In the genomic region with DNA sequence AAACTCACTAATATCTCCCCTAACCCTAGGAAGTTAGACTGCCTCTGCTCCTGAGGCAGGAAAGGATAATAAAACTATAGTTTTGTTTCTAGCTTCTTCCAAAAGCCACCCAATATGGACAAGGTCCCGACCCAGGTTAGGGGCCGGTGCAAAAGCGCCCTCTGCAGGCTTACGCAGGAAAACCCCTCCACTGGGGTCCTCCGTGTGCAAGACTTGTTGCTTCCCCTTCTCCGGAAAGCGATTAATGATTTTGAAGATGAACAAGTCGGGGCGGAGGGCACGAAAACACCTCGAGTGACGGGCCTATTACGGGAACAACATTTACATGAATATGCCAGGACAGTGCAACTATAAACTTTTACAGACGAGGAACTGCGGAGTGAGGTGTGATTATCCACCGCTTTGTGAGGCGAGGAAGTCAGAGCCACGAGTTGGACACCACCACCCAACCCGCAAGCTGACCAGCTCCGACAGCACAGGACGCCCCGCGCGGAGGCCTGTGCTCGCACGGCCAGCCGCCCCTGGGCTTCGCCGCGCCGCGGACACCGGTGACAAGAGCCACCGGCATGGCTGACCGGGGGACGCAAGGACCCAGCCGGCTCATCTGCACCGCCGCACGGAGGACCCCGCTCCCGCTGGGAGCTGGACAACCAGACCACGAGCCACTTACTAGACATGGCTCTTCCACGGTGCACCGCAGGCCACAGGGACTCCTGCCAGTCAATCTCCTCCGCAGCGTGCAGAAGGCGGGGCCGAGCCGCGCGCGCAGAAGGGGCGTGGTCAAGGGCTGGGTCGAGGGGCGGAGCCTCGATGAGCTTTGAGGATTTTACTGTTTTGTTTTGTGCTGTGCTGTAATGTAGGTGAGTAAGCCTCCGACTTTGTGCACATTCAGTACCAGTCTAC, we compare ENCODE assay signal across 8 mouse cellular contexts. TPM values are rescaled to one million over a fixed set of nuclear protein-coding genes. Genes with fewer than 3 reads are reported as not detected.
DNase-seq lines count a peak whose midpoint lies in the region; ATAC-seq and TF ChIP-seq lines count a peak whose summit lies in the region.

Gene Nit2, minus strand, starts transcription at position 731 of the 903 bp plus-strand sequence.

- peak; percentile 72 for TF ChIP-seq CTCF in ES-Bruce4 (IDR thresholded peaks at IDR 0.05; ENCODE audit: low read depth, low read length)

- intact Hi-C loops in heart, postnatal 14 days (cut with DNase I), result no loop called here

- peak within 1 kb of the TSS; percentile 81 for H3K4me2 ChIP-seq in forebrain, embryonic 14.5 days (ENCODE audit: low read length)
- peak within 1 kb of the TSS; percentile 82 for H3K4me2 ChIP-seq in neural tube, embryonic 15.5 days

- under 1% methylated on average over 58 of the region's 58 CpGs for WGBS in forebrain, embryonic 14.5 days
- WGBS in neural tube, embryonic 15.5 days, result under 1% methylated on average over 58 of the region's 58 CpGs

- DNase-seq in forebrain, embryonic 14.5 days (ENCODE audit: low spot score), result peak; percentile 92
- DNase-seq in heart, postnatal 14 days, result peak; percentile 96 to 98
- DNase-seq in layer of hippocampus, adult 11-12 months (ENCODE audit: low spot score), result peak; percentile 93
- DNase-seq in lung, adult 18-20 months, result peak; percentile 93 to 94
- peak; percentile 92 for DNase-seq in testis, postnatal 14 days (ENCODE audit: low spot score)

- ATAC-seq in cerebellum, adult (ENCODE audit: insufficient number of reproducible peaks, low FRiP score, low TSS enrichment), result peak; percentile 90
- ATAC-seq in forebrain, embryonic 14.5 days, result peak; percentile 97
- peak; percentile 99 for ATAC-seq in neural tube, embryonic 15.5 days (ENCODE audit: low FRiP score)

- peaks cover 18% of the 10 kb centered on the region for H3K36me3 ChIP-seq in ES-Bruce4 (ENCODE audit: control insufficient read depth, insufficient read depth, low read length, poor library complexity, severe bottlenecking)
- peaks cover 11% of the 10 kb centered on the region for H3K36me3 ChIP-seq in forebrain, embryonic 14.5 days (ENCODE audit: control insufficient read depth, insufficient read depth, low read length)
- peaks cover 21% of the 10 kb centered on the region for H3K36me3 ChIP-seq in neural tube, embryonic 15.5 days

- H3K9me3 ChIP-seq in ES-Bruce4 (replicated peaks; ENCODE audit: control insufficient read depth, insufficient read depth, low read length, poor library complexity, severe bottlenecking), result no peaks in the 10 kb centered on the region
- no peaks in the 10 kb centered on the region for H3K9me3 ChIP-seq in forebrain, embryonic 14.5 days (replicated peaks; ENCODE audit: control insufficient read depth, low read length)
- no peaks in the 10 kb centered on the region for H3K9me3 ChIP-seq in neural tube, embryonic 15.5 days (replicated peaks)

- TF ChIP-seq EP300 in ES-Bruce4 (IDR thresholded peaks at IDR 0.05; ENCODE audit: insufficient read depth, low read depth, low read length), result no peak

- H3K4me1 ChIP-seq in ES-Bruce4 (ENCODE audit: control insufficient read depth, insufficient read depth, low read length), result no peaks in the 10 kb centered on the region
- no peaks in the 10 kb centered on the region for H3K4me1 ChIP-seq in forebrain, embryonic 14.5 days (ENCODE audit: control insufficient read depth, insufficient read depth, low read length)
- H3K4me1 ChIP-seq in neural tube, embryonic 15.5 days, result peaks cover 15% of the 10 kb centered on the region

- peak within 1 kb of the TSS; percentile 72 for H3K9ac ChIP-seq in ES-Bruce4 (ENCODE audit: low read depth, poor library complexity, severe bottlenecking)
- H3K9ac ChIP-seq in forebrain, embryonic 14.5 days (ENCODE audit: low read length), result peak within 1 kb of the TSS; percentile 79
- peak within 1 kb of the TSS; percentile 63 for H3K9ac ChIP-seq in neural tube, embryonic 15.5 days (replicated peaks)

- H3K27ac ChIP-seq in ES-Bruce4 (ENCODE audit: insufficient read depth, low read length), result 0 out of 2 replicates have a peak within 1 kb of the TSS, but pooled peaks have one; percentile 25
- H3K27ac ChIP-seq in forebrain, embryonic 14.5 days (ENCODE audit: low read depth, low read length), result peak within 1 kb of the TSS; percentile 72
- peak within 1 kb of the TSS; percentile 84 for H3K27ac ChIP-seq in neural tube, embryonic 15.5 days (replicated peaks)

- H3K4me3 ChIP-seq in ES-Bruce4 (ENCODE audit: low read depth, low read length), result peak within 1 kb of the TSS; percentile 83
- H3K4me3 ChIP-seq in forebrain, embryonic 14.5 days (ENCODE audit: low read depth, low read length), result peak within 1 kb of the TSS; percentile 73
- peak within 1 kb of the TSS; percentile 59 for H3K4me3 ChIP-seq in neural tube, embryonic 15.5 days (replicated peaks)

- TF ChIP-seq POLR2A in ES-Bruce4 (IDR thresholded peaks at IDR 0.05; ENCODE audit: insufficient read depth, low read length), result peak; percentile 73

- H3K27me3 ChIP-seq in ES-Bruce4 (ENCODE audit: control insufficient read depth, insufficient read depth, low read length, poor library complexity, severe bottlenecking), result no peaks in the 10 kb centered on the region
- no peaks in the 10 kb centered on the region for H3K27me3 ChIP-seq in forebrain, embryonic 14.5 days (replicated peaks; ENCODE audit: control insufficient read depth, insufficient read depth, low read length)
- H3K27me3 ChIP-seq in neural tube, embryonic 15.5 days (replicated peaks), result no peaks in the 10 kb centered on the region

RNA-seq across cellular contexts. Expression of gene Nit2, which starts in this region (rescaled TPM):
- 138 and 154 TPM in 2 replicates for polyA plus RNA-seq in ES-Bruce4 (2011; ENCODE audit: insufficient read depth, insufficient read length, low read depth, missing spikeins)
- polyA plus RNA-seq in forebrain, embryonic 14.5 days (2014; fragmentation: Nextera tagmentation; extraction: Ambion mirVana), result 43.8 and 44.2 TPM in 2 replicates
- 10 to 100 TPM; 29.9 to 32.1 TPM for total RNA-seq in heart, postnatal 14 days (2021)
- polyA plus RNA-seq in neural tube, embryonic 15.5 days (2015; fragmentation: Nextera tagmentation; extraction: Ambion mirVana), result 56.6 and 61.6 TPM in 2 replicates

Comparison
In these comparisons a context has a peak if more than half of its experiments do, and no peak if none do; other contexts are left out.
1. Peak in every context shown above with its lines: DNase-seq, ATAC-seq, H3K4me3 ChIP-seq and H3K27ac ChIP-seq.
2. H3K27ac ChIP-seq: peak in every context shown above with its lines; median percentile 84 in neural tube, embryonic 15.5 days; 72 in forebrain, embryonic 14.5 days; 25 in ES-Bruce4.